Mouse (Mus musculus): ENCODE measurements around the gene Svbp. TPM values are rescaled to one million over a fixed set of nuclear protein-coding genes. Genes with fewer than 3 reads are reported as not detected.
A peak's percentile ranks its signal among the peaks of the same experiment; 100 is the strongest.

Gene Svbp
- 33.6 TPM for polyA plus RNA-seq (2021)

DNA sequence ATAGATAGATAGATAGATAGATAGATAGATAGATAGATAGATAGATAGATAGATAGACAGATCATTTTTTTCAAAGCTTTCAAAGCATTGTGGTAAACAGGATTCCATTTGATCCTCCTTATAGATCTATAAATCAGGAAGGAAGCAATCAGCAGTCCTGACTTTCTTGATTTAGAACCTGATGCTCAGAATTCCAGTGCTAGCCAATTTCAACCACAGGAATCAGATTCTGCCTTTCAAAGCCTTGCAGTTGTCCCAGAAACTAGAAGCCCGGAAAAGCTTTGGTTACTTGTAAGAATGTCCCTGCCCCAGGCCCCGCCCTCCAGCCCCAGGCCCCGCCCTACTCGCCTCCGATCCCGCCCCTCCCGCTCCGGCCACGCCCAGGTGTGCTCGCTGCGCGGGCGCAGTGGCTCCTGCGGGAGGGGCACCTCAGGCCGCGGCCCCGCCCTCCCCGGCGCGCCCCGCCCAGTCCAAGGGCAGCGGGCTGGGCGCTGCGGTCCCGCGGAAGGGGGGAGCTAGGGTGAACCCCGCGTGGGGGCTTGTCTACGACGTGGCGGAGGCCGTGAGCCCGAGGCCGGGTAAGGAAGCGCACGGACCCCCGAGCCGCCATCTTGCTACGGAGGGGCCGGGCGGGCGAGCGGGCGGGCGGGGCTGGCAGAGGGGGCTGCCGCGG, at the start of gene Svbp:
Gene Svbp, plus strand, starts transcription at position 398 of the 673 bp plus-strand sequence.
- in situ Hi-C loops (cut with MboI; ENCODE audit: low pct_unique_long_range_greater_than_20kb), result no loop called here
- no peak for DNase-seq (ENCODE audit: low read depth, low spot score)
- ChIA-PET POLR2A (interaction anchor here (0.6 to 1.2 kb wide), 4 partner anchors 12 to 149 kb away, joined by 3 read pairs; no protein-coding TSS in a partner anchor), CTCF (interaction anchor here (1.1 kb wide), 1 partner anchor 192 kb away, joined by 3 read pairs; no protein-coding TSS in a partner anchor)
- H3K27me3 ChIP-seq, result no peaks in the 10 kb centered on the region
- peak; percentile 81 for ATAC-seq
- TF ChIP-seq CTCF (IDR thresholded peaks at IDR 0.05), result no peak

GRCm38 (mm10) chr4:119146816-119147215, 48.3 kb upstream of the Svbp start:
- POLR2A ChIA-PET, result no interaction called here
- peak; percentile 27 for DNase-seq (ENCODE audit: low read depth, low spot score)
- TF ChIP-seq CTCF (IDR thresholded peaks at IDR 0.05), result no peak
- CTCF ChIA-PET, result interaction anchor here (2.1 kb wide), 1 partner anchor 10 kb away, joined by 9 read pairs; no protein-coding TSS in a partner anchor
- ATAC-seq, result peak; percentile 44
- no peaks in the 10 kb centered on the region for H3K27me3 ChIP-seq
- in situ Hi-C loops (cut with MboI; ENCODE audit: low pct_unique_long_range_greater_than_20kb), result no loop called here

DNA sequence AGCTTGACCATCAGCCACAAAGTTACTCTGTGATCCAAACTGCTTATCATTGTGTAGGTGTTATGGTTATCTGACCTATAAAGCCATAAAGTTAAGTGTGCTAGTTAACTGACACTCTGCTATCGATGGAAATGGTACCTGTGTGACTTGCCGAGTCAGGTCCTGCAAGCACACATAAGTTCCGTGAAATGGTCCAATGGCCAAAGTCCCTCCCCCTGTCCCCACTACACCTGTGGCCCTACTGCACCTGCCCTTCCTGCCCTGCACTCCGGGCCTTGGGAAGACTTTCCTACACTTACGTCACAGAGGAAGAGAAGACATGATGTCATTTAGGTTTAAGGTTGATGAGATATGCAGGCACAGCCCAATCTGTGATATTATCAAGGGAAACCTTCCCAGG, 47.8 kb upstream of the Svbp start:
- CTCF ChIA-PET, result interaction anchor here (2.1 kb wide), 1 partner anchor 10 kb away, joined by 9 read pairs; no protein-coding TSS in a partner anchor

GRCm38 (mm10) chr4:119148741-119149140, 46.4 kb upstream of the Svbp start:
- CTCF ChIA-PET, result no interaction called here
- H3K27me3 ChIP-seq, result no peaks in the 10 kb centered on the region
- POLR2A ChIA-PET, result no interaction called here
- ATAC-seq (no peak), DNase-seq (ENCODE audit: low read depth, low spot score) (no peak)
- in situ Hi-C loops (cut with MboI; ENCODE audit: low pct_unique_long_range_greater_than_20kb), result no loop called here
- no peak for TF ChIP-seq CTCF (IDR thresholded peaks at IDR 0.05)

More for the DNA sequence above, 47.8 kb upstream of the Svbp start:
- DNase-seq (ENCODE audit: low read depth, low spot score) (no peak), ATAC-seq (no peak)
- no peak for TF ChIP-seq CTCF (IDR thresholded peaks at IDR 0.05)
- in situ Hi-C loops (cut with MboI; ENCODE audit: low pct_unique_long_range_greater_than_20kb), result no loop called here
- no peaks in the 10 kb centered on the region for H3K27me3 ChIP-seq
- POLR2A ChIA-PET, result no interaction called here

GRCm38 (mm10) chr4:119157186-119157585, 37.9 kb upstream of the Svbp start:
- POLR2A ChIA-PET, result interaction anchor here (0.6 kb wide), 1 partner anchor 15 kb away, joined by 3 read pairs; no protein-coding TSS in a partner anchor
- in situ Hi-C loops (cut with MboI; ENCODE audit: low pct_unique_long_range_greater_than_20kb), result loop anchor here (25.0 kb wide), 1 partner anchor 520 kb away; no protein-coding TSS in a partner anchor

DNA sequence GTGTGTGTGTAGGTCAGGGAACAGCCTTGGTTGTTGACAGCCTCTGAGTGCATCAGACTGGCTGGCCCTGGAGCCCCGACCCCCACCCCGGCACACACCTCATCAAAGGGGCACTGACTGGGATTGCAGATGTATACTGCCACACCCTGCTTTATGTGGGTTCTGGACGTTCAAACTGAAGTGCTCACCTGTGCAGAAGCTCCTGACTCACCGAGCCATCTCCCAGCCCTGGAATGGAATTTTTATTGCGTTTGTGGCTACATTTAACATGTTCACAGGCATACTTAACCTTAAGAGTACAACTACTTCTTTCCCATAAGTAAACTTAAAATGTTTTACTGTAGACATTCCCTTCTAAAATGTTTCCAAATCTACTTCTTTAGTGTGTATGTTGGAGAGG, 37.2 kb upstream of the Svbp start:
- POLR2A ChIA-PET, result interaction anchor here (0.6 kb wide), 1 partner anchor 14 kb away, joined by 3 read pairs; no protein-coding TSS in a partner anchor
- DNase-seq (ENCODE audit: low read depth, low spot score) (no peak), ATAC-seq (no peak)
- TF ChIP-seq CTCF (IDR thresholded peaks at IDR 0.05), result no peak
- no peaks in the 10 kb centered on the region for H3K27me3 ChIP-seq
- in situ Hi-C loops (cut with MboI; ENCODE audit: low pct_unique_long_range_greater_than_20kb), result loop anchor here (25.0 kb wide), 1 partner anchor 521 kb away; no protein-coding TSS in a partner anchor
- CTCF ChIA-PET, result interaction anchor here (0.8 to 1.6 kb wide), 7 partner anchors 12 to 152 kb away, joined by 3 to 6 read pairs (median 3); no protein-coding TSS in a partner anchor

More at GRCm38 (mm10) chr4:119157186-119157585, 37.9 kb upstream of the Svbp start:
- ATAC-seq (no peak), DNase-seq (ENCODE audit: low read depth, low spot score) (no peak)
- CTCF ChIA-PET, result interaction anchor here (0.8 to 1.6 kb wide), 10 partner anchors 10 to 151 kb away, joined by 3 to 9 read pairs (median 3); partner anchors contain the start of genes AU022252 and P3h1
- no peaks in the 10 kb centered on the region for H3K27me3 ChIP-seq
- peak; percentile 31 for TF ChIP-seq CTCF (IDR thresholded peaks at IDR 0.05)

GRCm38 (mm10) chr4:119161358-119161757, 33.7 kb upstream of the Svbp start:
- in situ Hi-C loops (cut with MboI; ENCODE audit: low pct_unique_long_range_greater_than_20kb), result loop anchor here (25.0 kb wide), 1 partner anchor 524 kb away; no protein-coding TSS in a partner anchor
- ATAC-seq, result no peak
- CTCF ChIA-PET, result no interaction called here
- no peaks in the 10 kb centered on the region for H3K27me3 ChIP-seq
- POLR2A ChIA-PET, result no interaction called here
- DNase-seq (ENCODE audit: low read depth, low spot score), result no peak
- no peak for TF ChIP-seq CTCF (IDR thresholded peaks at IDR 0.05)

DNA sequence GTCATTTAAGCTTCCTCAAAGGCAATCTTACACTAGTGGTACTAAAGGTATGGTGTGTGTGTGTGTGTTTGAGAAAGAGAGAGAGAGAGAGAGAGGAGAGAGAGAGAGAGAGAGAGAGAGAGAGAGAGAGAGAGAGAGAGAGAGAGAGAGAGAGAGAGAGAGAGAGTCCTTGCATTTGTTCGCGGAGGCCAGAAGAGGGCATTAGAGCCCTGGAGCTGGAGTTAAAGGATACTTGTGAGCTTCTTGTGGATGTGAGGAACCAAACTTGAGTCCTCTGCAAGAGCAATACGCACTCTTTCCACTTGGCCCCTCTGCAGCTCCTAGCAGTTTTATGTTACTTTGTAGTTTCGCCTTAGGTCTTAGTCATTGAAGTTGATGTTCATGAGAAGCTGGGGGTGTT, 32.1 kb upstream of the Svbp start:
- no peaks in the 10 kb centered on the region for H3K27me3 ChIP-seq
- CTCF ChIA-PET, result no interaction called here
- TF ChIP-seq CTCF (IDR thresholded peaks at IDR 0.05), result no peak
- POLR2A ChIA-PET, result no interaction called here
- DNase-seq (ENCODE audit: low read depth, low spot score) (no peak), ATAC-seq (no peak)
- in situ Hi-C loops (cut with MboI; ENCODE audit: low pct_unique_long_range_greater_than_20kb), result loop anchor here (25.0 kb wide), 1 partner anchor 526 kb away; no protein-coding TSS in a partner anchor

GRCm38 (mm10) chr4:119165916-119166315, 29.2 kb upstream of the Svbp start:
- ChIA-PET POLR2A (no interaction called here), CTCF (interaction anchor here (0.7 to 1.1 kb wide), 4 partner anchors 38 to 174 kb away, joined by 3 read pairs; no protein-coding TSS in a partner anchor)
- no peak for ATAC-seq
- TF ChIP-seq CTCF (IDR thresholded peaks at IDR 0.05), result no peak
- in situ Hi-C loops (cut with MboI; ENCODE audit: low pct_unique_long_range_greater_than_20kb), result loop anchor here (5.0 to 25.0 kb wide), 2 partner anchors 159 to 529 kb away; no protein-coding TSS in a partner anchor
- H3K27me3 ChIP-seq, result no peaks in the 10 kb centered on the region
- no peak for DNase-seq (ENCODE audit: low read depth, low spot score)

DNA sequence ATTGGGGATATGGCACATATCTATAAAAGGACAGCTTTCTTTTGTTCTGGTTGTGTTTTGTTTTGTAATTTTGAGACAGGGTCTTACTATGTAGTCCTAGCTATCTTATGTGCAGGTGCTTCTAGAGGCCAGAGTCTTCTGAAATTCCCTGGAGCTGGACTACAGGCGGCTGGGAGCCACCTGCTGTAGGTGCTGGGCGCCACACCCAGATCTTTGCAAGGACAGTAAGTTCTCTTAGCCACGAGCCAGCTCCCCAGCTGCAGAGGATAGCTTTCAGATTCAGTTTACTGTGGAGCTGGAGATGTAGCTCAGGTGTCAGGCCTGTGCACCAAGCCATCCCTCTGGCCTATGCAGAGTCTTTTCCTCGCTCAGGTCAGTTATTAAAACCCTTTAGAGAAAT, 28.0 kb upstream of the Svbp start:
- no peak for DNase-seq (ENCODE audit: low read depth, low spot score)
- TF ChIP-seq CTCF (IDR thresholded peaks at IDR 0.05), result no peak
- in situ Hi-C loops (cut with MboI; ENCODE audit: low pct_unique_long_range_greater_than_20kb), result loop anchor here (5.0 to 25.0 kb wide), 2 partner anchors 160 to 530 kb away; no protein-coding TSS in a partner anchor

More for the DNA sequence above, 28.0 kb upstream of the Svbp start:
- H3K27me3 ChIP-seq, result no peaks in the 10 kb centered on the region
- ChIA-PET CTCF (interaction anchor here (1.2 to 1.3 kb wide), 2 partner anchors 157 to 162 kb away, joined by 3 to 6 read pairs; no protein-coding TSS in a partner anchor), POLR2A (no interaction called here)
- no peak for ATAC-seq

All from Patski (cell line).